Mouse (Mus musculus) limb, embryonic 12.5 days (tissue): ENCODE measurements around the gene Rmnd5b. TPM values are rescaled to one million over a fixed set of nuclear protein-coding genes. Genes with fewer than 3 reads are reported as not detected.

Experiments used
- ATAC-seq: fragments of 200-750 bp; cut with Nextera tagmentation; 2 replicates; pipeline ENCODE4 v1.8.0; 2017; ENCODE audit warnings: low read depth, moderate TSS enrichment; ENCODE audit not compliant: insufficient number of reproducible peaks, insufficient read depth, low FRiP score, low TSS enrichment
- H3K27ac ChIP-seq: fragments of 300-500 bp; sonication (generic); 2 replicates; pipeline ENCODE4 v1.5.1; 2016; ENCODE audit warnings: mild to moderate bottlenecking, moderate library complexity
- H3K27me3 ChIP-seq: fragments of 300-500 bp; sonication (generic); 2 replicates; pipeline ENCODE4 v1.6.1; 2016; ENCODE audit warnings: mild to moderate bottlenecking, moderate library complexity
- H3K36me3 ChIP-seq: fragments of 300-500 bp; sonication (generic); 2 replicates; pipeline ENCODE4 v1.6.1; 2016; ENCODE audit warnings: mild to moderate bottlenecking, moderate library complexity
- H3K4me1 ChIP-seq: fragments of 300-500 bp; sonication (generic); replicated peaks from 2 replicates; pipeline ENCODE4 v1.6.1; 2016
- H3K4me2 ChIP-seq: fragments of 300-500 bp; sonication (generic); 2 replicates; pipeline ENCODE4 v1.6.1; 2016; ENCODE audit warnings: mild to moderate bottlenecking, moderate library complexity
- H3K4me3 ChIP-seq: fragments of 300-500 bp; sonication (generic); replicated peaks from 2 replicates; pipeline ENCODE4 v1.5.1; 2016; ENCODE audit warnings: mild to moderate bottlenecking
- H3K9ac ChIP-seq: fragments of 300-500 bp; sonication (generic); replicated peaks from 2 replicates; pipeline ENCODE4 v1.6.1; 2016; ENCODE audit warnings: mild to moderate bottlenecking, moderate library complexity
- H3K9me3 ChIP-seq: fragments of 300-500 bp; sonication (generic); 2 replicates; pipeline ENCODE4 v1.6.1; 2016; ENCODE audit warnings: mild to moderate bottlenecking, moderate library complexity
- WGBS: fragments of 180-500 bp; shearing (Covaris S2); methylation state at CpG from one replicate; pipeline ENCODE4 v1.1.7; 2016; 5-methylcytosine and 5-hydroxymethylcytosine counted together
- polyA plus RNA-seq: library from polyadenylated mRNA; unstranded; fragments of >200 nt; fragmentation: Nextera tagmentation; extraction: Ambion mirVana; gene quantifications from 2 replicates; pipeline ENCODE4 v1.2.1, GENCODE M21; 2016

Gene Rmnd5b
- polyA plus RNA-seq, 1 experiment from 2014 or later: 41.5 TPM

DNA sequence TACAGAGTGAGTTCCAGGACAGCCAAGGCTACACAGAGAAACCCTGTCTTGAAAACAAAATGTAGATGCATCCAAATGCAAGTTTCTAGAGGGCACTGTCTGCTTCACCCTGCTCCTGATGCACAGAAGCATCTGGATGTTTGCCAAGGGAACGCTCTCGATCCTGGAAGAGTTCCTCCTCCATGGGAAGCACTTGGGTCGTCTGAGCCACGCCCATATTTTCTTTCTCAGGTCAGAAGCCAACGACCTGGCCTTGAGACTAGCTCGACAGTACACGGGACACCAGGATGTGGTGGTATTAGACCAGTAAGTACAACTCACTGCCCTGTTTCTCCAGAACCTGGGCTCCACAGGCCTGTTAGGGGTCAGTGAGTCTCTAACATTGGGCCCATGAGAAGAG is 44.5 kb downstream of the Rmnd5b start:
- ATAC-seq: no peak
- WGBS: 80% methylated on average over 7 of the region's 7 CpGs

GRCm38 (mm10) chr11:51590002-51590401 is 45.7 kb downstream of the Rmnd5b start:
- no peak overlapping the region for H3K27ac ChIP-seq
- peaks cover 90% of the 10 kb centered on the region for H3K36me3 ChIP-seq
- H3K4me2 ChIP-seq: no peak overlapping the region
- peaks cover 10% of the 10 kb centered on the region for H3K4me1 ChIP-seq
- no peaks in the 10 kb centered on the region for H3K27me3 ChIP-seq
- H3K9ac ChIP-seq: no peak overlapping the region
- H3K9me3 ChIP-seq: 0 out of 2 replicates have a peak, but pooled peaks cover 6% of the 10 kb centered on the region
- H3K4me3 ChIP-seq: no peak overlapping the region
- no peak for ATAC-seq

More for the DNA sequence above, 44.5 kb downstream of the Rmnd5b start:
- H3K4me1 ChIP-seq: no peaks in the 10 kb centered on the region
- no peak overlapping the region for H3K9ac ChIP-seq
- H3K27me3 ChIP-seq: no peaks in the 10 kb centered on the region
- peaks cover 100% of the 10 kb centered on the region for H3K36me3 ChIP-seq
- H3K4me2 ChIP-seq: no peak overlapping the region
- H3K4me3 ChIP-seq: no peak overlapping the region
- 0 out of 2 replicates have a peak, but pooled peaks cover 6% of the 10 kb centered on the region for H3K9me3 ChIP-seq
- no peak overlapping the region for H3K27ac ChIP-seq

- peaks cover 10% of the 10 kb centered on the region for H3K4me1 ChIP-seq
- H3K27ac ChIP-seq: no peak overlapping the region
- H3K9ac ChIP-seq: no peak overlapping the region
- 90% methylated on average over 3 of the region's 3 CpGs for WGBS
- no peaks in the 10 kb centered on the region for H3K27me3 ChIP-seq
- H3K4me3 ChIP-seq: no peak overlapping the region
- no peak for ATAC-seq
- no peak overlapping the region for H3K4me2 ChIP-seq
- H3K36me3 ChIP-seq: peaks cover 79% of the 10 kb centered on the region
- 0 out of 2 replicates have a peak, but pooled peaks cover 6% of the 10 kb centered on the region for H3K9me3 ChIP-seq
These were observed 46.9 kb downstream of the Rmnd5b start for GRCm38 (mm10) chr11:51588833-51589232.

DNA sequence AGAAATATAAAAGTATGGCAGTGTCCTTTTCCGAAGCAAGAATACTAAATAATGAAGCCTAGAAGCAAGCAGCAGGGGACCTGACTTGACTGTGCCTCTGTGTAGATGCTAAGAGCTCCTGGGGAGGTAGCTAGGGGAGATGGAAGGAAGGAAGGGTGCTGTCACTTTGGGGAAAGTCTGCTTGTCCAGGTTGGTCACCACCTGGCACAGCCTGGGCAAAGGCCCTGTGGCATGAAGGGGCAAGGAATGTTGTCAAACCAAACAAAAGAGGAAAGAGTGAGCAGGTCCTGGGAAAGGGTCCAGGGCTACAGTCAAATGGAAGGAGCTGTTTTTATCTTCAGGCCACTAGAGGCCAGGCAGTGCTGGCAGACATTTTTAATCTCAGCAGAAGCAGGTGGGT is 48.6 kb downstream of the Rmnd5b start:
- Histone ChIP-seq H3K9ac (no peak overlapping the region), H3K4me1 (peaks cover 10% of the 10 kb centered on the region), H3K4me2 (no peak overlapping the region), H3K27ac (no peak overlapping the region), H3K9me3 (0 out of 2 replicates have a peak, but pooled peaks cover 6% of the 10 kb centered on the region), H3K4me3 (no peak overlapping the region), H3K36me3 (peaks cover 61% of the 10 kb centered on the region), H3K27me3 (no peaks in the 10 kb centered on the region)
- 97% methylated on average over 1 of the region's 1 CpGs for WGBS
- no peak for ATAC-seq

DNA sequence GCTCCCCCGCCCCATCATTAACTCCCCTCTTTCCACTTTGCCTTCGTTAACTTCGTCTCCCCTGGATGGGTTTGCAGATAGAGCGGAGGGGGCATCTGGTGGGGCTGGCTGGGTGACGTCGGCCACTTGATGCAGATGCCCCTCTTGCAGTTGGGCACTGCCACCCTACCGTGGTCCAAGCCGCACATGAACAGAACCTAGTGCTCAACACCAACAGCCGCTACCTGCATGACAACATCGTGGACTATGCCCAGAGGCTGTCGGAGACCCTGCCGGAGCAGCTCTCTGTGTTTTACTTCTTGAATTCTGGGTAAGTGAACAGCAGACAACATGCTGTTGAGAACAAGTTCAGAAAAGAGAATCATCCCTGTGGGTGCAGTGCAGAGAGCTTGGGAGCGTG is 49.3 kb downstream of the Rmnd5b start:
- Histone ChIP-seq H3K27ac (0 out of 2 replicates have a peak overlapping the region, but pooled peaks have one; percentile 19), H3K4me2 (no peak overlapping the region), H3K36me3 (peaks cover 54% of the 10 kb centered on the region), H3K9ac (no peak overlapping the region), H3K4me3 (no peak overlapping the region), H3K27me3 (no peaks in the 10 kb centered on the region), H3K9me3 (0 out of 2 replicates have a peak, but pooled peaks cover 6% of the 10 kb centered on the region), H3K4me1 (peaks cover 10% of the 10 kb centered on the region)
- 94% methylated on average over 13 of the region's 13 CpGs for WGBS
- no peak for ATAC-seq

DNA sequence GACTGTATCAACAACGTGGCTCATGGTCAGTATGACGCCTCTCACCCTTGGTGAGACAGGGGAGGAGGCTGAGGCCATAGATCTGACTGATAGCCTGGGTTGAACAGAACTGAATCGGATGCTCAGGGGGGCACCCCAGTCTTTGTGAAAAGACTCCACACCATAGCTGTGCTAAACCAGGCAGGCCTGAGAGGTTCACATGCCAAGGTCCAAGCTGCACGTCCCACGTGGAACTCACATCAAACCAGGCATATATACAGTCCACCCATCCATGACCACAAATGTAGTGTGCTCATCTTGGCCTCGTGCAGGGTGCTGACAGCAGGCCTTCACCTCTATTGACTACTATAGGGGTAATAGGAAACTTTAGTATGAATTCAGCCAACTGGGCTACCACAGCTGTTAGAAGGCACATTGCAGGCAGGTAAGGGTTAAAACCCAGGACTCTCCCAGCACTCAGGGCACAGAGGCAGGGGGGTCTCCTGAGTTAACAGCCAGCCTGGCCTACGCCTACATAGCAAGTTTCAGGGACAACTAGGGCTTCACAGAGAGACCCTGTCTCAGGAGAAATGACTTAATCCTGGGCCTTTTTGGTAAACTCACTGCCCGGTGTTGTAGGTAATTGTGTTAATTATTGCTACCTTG is 50.0 kb downstream of the Rmnd5b start:
- Histone ChIP-seq H3K4me3 (peak overlapping the region; percentile 70), H3K9ac (peak overlapping the region; percentile 78), H3K9me3 (0 out of 2 replicates have a peak, but pooled peaks cover 6% of the 10 kb centered on the region), H3K4me2 (peak overlapping the region; percentile 83), H3K4me1 (peaks cover 10% of the 10 kb centered on the region), H3K36me3 (peaks cover 48% of the 10 kb centered on the region), H3K27ac (peak overlapping the region; percentile 93), H3K27me3 (no peaks in the 10 kb centered on the region)
- 71% methylated on average over 8 of the region's 8 CpGs for WGBS
- ATAC-seq: no peak

DNA sequence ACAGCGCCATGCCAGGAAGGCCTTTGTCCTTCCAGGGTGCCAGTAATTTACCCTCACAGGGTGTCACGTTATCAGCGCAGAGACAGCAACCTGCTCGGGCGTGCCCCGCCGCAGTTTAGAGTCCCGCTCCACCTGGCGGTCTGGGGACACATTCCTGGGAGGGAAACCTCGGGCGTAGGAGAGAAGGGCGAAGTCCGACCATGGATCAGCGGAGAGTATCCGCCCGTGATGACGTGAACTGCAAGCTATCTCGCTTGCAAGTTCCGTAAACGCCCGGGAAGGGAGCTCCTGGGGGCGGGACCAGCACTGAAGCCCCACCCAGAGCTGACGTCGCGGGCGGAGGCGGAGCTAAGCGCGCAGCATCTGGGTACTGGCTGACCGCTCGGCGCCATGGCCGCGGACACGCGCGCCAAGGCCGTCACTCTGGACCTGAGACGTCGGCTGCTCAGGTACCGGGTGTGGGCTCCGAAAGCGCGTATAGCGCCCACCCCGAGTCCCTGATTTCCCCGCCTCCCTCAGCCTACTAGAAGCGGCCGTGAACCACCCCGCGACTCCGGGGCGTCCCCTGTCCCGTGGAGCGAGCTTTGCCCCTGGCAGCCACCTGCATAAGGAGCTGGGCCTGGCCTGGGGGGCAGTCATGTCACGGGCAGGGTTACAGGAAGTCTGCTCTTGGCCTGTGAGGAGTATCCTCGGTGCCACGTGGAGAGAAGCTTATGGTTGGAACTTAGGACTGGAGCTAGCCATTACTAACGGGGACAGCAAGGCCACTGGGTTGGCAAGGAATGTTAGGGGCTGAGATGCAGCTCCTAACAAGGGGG is 51.1 kb downstream of the Rmnd5b start, which contains the start of gene Phykpl:
Gene Phykpl (plus strand): TSS at position 327 of the 818 bp plus-strand sequence.
- Histone ChIP-seq H3K4me1 (peaks cover 10% of the 10 kb centered on the region), H3K36me3 (peaks cover 42% of the 10 kb centered on the region), H3K4me2 (peak within 1 kb of the TSS; percentile 83), H3K27me3 (no peaks in the 10 kb centered on the region), H3K9ac (peak within 1 kb of the TSS; percentile 78), H3K9me3 (0 out of 2 replicates have a peak, but pooled peaks cover 6% of the 10 kb centered on the region), H3K4me3 (peak within 1 kb of the TSS; percentile 70), H3K27ac (peak within 1 kb of the TSS; percentile 93)
- under 1% methylated on average over 59 of the region's 59 CpGs for WGBS
- peak; percentile 84 for ATAC-seq

DNA sequence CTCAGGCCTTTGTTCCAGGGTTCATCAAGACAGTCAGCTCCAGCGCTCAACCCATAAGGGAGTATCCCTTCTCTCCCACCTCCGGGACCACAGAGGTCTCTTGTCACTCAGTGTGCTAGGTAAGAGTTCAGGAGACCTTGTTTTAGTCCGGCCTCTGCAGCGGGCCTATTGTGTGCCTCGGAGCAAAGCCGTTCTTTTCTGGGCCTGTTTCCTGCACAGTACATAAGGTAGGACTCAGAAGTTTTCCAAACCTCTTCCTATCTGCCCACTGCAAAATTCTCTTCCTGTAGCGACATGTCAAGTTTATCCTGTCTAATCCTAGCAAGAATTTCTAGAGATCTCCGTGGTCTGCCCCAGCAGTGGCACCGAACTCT is 51.7 kb downstream of the Rmnd5b start:
- Histone ChIP-seq H3K4me1 (peaks cover 10% of the 10 kb centered on the region), H3K4me2 (peak overlapping the region; percentile 83), H3K9ac (peak overlapping the region; percentile 78), H3K36me3 (peaks cover 36% of the 10 kb centered on the region), H3K27ac (peak overlapping the region; percentile 93), H3K27me3 (no peaks in the 10 kb centered on the region), H3K9me3 (0 out of 2 replicates have a peak, but pooled peaks cover 3% of the 10 kb centered on the region), H3K4me3 (peak overlapping the region; percentile 70)
- WGBS: 24% methylated on average over 9 of the region's 9 CpGs
- no peak for ATAC-seq

- no peak for ATAC-seq
- Histone ChIP-seq H3K36me3 (peaks cover 22% of the 10 kb centered on the region), H3K27me3 (no peaks in the 10 kb centered on the region), H3K9ac (no peak overlapping the region), H3K4me1 (peaks cover 13% of the 10 kb centered on the region), H3K27ac (no peak overlapping the region), H3K4me3 (no peak overlapping the region), H3K9me3 (no peaks in the 10 kb centered on the region), H3K4me2 (no peak overlapping the region)
- WGBS: 17% methylated on average over 8 of the region's 8 CpGs
These were observed 53.0 kb downstream of the Rmnd5b start for GRCm38 (mm10) chr11:51582713-51583112.

GRCm38 (mm10) chr11:51579024-51579423 is 56.7 kb downstream of the Rmnd5b start:
- 71% methylated on average over 4 of the region's 4 CpGs for WGBS
- Histone ChIP-seq H3K4me1 (peaks cover 3% of the 10 kb centered on the region), H3K27ac (no peak overlapping the region), H3K9ac (no peak overlapping the region), H3K9me3 (no peaks in the 10 kb centered on the region), H3K36me3 (0 out of 2 replicates have a peak, but pooled peaks cover 6% of the 10 kb centered on the region), H3K4me2 (no peak overlapping the region), H3K27me3 (no peaks in the 10 kb centered on the region), H3K4me3 (no peak overlapping the region)
- ATAC-seq: no peak

DNA sequence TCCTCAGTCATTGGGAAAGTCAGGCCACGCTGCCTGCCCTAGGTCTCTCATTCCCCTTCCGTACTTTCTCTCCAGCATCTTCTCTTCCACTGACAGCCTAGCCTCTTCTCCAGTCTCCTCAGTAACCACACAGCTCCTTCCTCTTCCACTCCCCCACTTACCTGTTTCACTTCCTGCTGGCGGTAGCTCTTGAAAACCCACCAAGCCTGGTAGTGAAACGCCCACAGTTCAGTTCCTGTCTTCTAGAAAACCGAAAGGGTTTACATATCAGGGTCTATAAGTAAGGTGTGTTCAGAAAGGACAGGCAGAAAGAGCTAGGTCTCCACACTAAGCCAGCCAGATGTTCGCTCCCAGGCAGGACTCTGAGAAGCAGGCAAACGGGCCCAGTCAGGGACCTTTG is 58.1 kb downstream of the Rmnd5b start:
- H3K27me3 ChIP-seq: no peaks in the 10 kb centered on the region
- 0 out of 2 replicates have a peak, but pooled peaks cover 11% of the 10 kb centered on the region for H3K36me3 ChIP-seq
- ATAC-seq: no peak
- H3K27ac ChIP-seq: no peak overlapping the region
- no peak overlapping the region for H3K9ac ChIP-seq
- no peak overlapping the region for H3K4me2 ChIP-seq
- no peak overlapping the region for H3K4me3 ChIP-seq
- H3K4me1 ChIP-seq: peaks cover 3% of the 10 kb centered on the region; the same call in 1 of the 2 replicates
- no peaks in the 10 kb centered on the region for H3K9me3 ChIP-seq
- WGBS: 81% methylated on average over 7 of the region's 7 CpGs
